Mouse (Mus musculus): Measurements from ENCODE around the gene Hdac4.

The Hdac4 gene

DNA sequence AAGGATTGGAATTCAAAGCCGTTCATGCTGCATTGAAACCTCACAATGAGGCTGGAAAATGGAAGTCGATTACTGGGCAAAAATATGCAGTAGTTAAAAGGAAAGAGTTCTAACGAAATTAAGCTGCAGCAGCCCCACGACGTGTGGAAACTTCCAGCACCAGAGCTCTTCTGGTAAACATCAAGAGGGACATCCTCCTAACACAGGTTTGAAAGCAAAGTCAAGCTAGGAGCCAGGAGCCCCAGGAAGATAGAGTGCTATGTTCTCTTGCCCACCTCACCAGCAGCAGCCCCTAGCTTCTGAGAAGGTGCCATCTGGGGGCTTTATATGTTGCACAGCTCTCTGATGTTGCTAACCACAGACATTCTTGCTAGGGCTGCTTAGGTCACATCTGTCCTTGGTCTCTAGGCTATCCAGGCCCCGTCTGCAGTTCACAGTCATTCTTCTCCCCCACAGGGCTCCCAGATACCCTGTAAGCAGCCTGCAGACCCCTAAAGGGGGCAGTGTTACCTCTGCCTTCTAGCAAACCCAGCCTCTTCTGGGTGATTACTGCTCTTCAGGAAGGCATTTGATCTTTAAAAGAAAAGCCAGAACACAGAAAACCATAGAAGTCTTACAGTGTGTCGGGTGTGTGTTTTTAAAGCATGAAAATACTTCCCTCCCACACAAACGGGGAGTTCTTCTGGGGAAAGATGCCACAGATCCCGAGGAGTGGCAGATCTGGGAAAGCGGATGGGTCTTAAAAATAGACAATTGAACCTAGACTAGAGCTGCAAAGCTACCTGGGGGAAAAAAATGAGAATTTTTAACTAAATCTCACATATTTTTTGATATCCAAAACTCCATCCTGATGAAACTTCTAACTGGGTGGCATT lies 17.2 kb downstream of the Hdac4 start:
- no peak for DNase-seq (ENCODE audit: low spot score)

DNA sequence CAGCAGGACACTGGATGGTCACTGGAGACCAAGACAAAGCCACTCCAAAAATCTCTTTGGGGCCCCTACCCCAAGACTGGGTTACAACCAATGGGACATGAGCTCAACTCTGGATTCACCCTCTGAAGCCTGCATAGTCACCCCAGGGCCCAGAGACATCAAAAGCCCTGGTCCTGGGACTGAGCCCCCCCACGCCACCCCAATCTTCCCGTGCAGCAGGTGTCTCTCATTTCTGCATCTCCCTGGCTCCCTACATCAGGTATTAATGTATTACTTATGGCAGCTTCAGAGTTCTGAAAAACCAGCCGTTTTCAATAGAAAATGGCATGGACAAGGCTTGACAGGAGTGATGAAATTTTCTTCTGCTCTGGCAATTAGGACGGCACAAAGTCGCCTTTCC lies 17.9 kb downstream of the Hdac4 start:
- DNase-seq (ENCODE audit: low spot score) = no peak

DNA sequence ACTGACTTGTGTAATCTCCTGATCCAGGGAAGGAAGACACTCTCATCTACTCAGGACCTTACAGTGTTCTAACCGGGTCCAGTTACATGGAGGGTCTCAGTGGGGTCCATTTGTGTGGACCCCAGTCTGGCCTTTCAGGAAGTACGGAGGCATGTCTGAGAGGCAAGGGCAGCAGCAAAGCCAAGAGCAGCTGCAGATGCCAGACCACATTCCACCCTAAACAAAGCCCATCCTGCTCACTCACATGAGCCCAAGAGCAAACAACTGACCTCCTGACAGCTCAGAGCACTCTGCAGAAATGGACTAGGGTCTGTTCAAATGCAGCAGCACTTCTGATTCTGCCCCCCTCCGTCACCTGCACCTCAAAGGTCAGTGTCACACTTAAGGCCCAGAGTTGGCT lies 18.3 kb downstream of the Hdac4 start:
- no peak for DNase-seq (ENCODE audit: low spot score)

DNA sequence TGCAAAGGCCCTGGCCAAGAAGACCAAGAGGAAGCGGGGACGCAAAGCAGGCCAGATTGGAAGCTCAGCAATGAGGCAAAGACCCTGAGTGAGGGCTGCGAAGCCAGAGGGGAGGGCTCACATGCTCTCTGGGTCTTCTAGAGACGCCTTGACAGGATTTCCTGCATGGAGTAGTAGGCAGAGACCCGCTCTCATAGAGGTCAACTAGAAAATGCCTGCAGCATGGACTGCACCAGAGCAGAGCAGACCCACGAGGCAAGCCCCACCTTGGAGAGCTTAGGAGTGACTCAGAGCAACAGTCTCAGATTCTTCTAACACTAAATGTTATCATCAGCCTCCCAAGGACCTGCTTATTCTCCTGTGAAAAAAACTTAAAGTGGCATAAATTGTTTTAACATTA lies 20.2 kb downstream of the Hdac4 start:
- DNase-seq (ENCODE audit: low spot score) = no peak

- DNase-seq (ENCODE audit: low spot score) = no peak
These were observed 20.6 kb downstream of the Hdac4 start for GRCm38 (mm10) chr1:92174898-92175255.

GRCm38 (mm10) chr1:92174251-92174897 lies 21.1 kb downstream of the Hdac4 start:
- no peak for DNase-seq (ENCODE audit: low spot score)

DNA sequence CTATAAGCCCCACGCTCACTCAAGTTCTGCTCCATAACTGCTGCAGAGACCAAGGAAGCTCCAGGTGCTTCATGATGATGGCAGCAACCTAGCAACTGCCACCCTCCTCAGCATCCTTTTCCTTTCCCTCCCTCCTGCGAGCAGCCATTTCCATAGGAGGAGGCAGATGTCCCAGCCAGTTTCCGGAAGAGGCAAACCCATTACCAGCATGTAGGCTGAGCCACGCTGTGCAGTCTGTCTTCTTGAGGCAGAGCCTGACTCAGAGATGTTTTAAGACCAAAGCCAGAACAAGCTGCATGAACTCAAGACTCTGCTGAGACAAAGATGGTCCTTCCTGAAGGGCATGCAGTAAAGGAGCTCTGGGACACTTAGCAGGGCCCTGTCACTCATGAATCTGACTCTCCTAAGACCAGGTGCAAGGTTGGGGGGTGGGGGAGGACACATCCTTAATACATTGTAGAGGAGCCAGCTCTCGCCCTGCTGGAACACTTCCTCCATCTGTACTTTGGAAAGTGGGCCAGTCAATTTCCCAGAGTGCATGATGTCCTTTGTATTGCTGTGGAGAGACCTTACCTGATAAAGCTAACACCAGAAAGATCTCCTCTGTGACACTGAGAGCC lies 24.8 kb downstream of the Hdac4 start:
- DNase-seq (ENCODE audit: low spot score) = no peak

- no peak for DNase-seq (ENCODE audit: low spot score)
These were observed 25.8 kb downstream of the Hdac4 start for GRCm38 (mm10) chr1:92169776-92170055.

DNA sequence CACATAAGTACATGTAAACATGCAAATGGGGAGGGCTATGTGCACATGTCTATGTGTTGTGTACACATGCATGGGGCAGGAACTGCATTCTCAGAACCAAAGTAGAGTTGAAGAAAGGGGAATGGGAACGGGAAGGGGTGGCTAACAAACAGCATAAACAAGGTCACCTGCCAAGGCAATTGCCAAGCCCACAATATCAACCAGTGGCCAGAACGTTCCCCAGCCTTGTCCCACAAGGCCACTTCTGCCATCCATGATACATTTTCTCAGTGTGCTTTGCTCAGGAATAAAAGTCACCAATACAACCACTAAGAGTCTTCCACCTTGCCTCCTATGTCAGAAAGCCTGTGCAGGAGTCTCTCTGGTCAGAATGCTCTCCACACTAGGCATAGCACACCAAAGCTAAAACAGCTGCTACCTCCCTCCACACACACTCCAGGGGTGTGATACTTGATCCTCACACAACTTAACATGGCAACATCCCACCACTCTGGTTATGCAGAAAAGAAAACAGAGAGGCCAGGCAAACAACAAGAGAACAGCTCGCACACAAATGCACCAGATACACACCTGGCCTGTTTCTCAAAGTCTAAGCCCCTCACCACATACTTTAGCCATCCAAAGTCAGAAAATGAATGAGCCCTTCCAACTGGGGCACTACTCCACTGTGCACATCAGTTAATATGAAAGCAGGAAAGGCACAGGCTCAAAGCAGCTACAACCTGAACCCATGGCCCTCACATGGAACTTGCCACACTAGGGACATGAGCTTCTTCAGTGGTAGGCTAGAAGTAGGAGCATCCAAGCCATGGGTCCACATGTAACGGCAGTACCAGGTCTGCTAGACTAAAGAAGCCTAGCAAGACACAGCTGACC lies 26.4 kb downstream of the Hdac4 start:
- no peak for DNase-seq (ENCODE audit: low spot score)

GRCm38 (mm10) chr1:92163932-92164331 lies 31.6 kb downstream of the Hdac4 start:
- DNase-seq (ENCODE audit: low spot score) = no peak

GRCm38 (mm10) chr1:92159804-92160203 lies 35.7 kb downstream of the Hdac4 start:
- DNase-seq (ENCODE audit: low spot score) = no peak

- DNase-seq (ENCODE audit: low spot score) = no peak
These were observed 45.3 kb downstream of the Hdac4 start for GRCm38 (mm10) chr1:92150201-92150600.

DNA sequence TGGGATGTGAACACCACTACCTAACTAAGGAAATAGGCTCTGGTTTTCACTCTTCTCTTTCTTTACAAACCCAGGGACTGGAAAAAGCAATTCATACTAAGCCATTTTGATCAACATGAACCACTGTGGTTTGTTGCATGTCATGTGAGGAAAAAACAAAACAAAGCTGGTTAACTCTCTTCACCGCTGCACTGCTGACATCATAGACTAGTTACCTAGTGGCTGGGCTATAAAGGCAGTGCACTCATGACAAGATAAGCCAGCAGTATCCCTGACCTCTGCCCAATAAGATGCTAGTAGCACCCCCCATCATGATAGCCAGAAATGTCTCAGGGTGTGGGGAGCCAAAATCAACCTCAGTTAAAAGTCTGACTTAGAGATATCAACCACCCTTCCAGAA lies 47.0 kb downstream of the Hdac4 start:
- DNase-seq (ENCODE audit: low spot score) = no peak

DNA sequence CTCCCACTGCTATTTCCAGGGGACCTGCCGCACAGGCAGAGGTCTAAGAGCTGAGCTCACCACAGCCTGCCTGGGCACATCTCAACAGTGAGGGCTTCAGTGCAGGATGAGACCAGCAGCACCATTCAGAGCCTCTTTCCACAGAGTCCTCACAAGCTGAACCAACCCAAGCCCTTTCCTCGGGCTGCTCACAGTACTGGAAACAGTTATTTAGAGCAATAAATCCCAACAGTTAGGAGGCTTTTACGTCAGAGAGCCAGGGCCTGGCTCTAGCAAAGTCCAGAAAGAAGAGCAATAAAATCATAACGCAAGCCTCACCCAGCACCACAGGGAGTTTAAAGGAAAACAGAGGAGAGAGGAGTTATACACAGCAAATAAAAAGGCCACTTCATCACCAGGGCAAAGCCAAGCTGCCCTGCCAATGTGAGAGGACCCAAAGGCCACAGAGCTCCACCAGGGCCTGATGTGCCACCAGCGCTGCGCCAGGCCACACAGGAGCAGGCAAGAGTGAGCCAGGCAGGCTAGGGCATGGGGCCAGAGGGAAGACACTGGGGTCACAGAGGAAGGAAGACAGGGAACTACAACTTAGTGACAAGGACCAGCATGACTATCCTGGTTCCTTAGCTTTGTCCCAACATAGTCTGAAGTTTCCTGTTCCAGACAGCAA lies 50.5 kb downstream of the Hdac4 start:
- no peak for DNase-seq (ENCODE audit: low spot score)

DNA sequence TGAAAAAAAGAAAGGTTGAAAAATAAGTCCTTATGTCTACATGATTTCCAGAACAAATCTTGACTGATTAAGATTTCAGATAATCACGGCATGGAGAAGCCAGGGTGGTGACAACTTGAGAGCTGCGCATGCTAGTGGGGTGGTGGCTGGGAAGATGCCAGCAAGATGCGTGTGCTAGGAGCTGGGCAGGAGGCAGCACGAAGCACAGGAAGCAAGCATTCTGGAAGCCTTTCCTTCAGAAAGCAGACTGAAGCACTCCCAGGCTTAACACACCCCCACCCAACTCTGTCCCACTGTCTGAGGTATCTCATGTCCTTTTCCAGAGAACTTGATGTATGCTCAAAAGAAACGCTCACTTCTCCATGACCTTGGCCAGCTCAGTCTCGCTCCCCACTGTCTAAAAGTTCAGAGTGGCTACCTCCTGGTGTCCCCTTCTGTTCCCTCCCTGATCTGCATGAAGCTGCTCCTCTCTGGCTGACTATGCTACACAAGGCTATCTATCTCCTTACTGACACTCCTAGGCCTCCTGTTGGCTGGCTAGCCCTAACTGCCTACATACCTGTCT lies 52.1 kb downstream of the Hdac4 start:
- no peak for DNase-seq (ENCODE audit: low spot score)

DNA sequence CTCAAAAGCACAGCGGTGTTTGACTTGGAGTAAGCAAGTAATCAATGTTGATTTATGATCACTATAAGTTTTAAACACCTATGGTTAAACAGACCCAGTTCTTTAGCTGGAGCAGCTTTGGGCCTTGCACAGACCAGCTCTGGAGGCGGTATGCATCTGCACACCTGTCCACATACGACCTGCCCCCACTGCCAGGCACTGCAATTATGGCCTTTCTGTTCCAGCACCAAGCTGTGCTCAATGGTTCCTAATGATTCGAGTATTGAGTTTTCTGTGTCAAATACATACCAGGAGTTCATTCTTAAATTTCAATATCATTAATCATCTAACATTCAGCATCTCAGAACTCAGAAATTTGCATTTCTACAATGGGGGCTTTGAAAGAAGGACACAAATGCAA lies 52.7 kb downstream of the Hdac4 start:
- DNase-seq (ENCODE audit: low spot score) = no peak

DNA sequence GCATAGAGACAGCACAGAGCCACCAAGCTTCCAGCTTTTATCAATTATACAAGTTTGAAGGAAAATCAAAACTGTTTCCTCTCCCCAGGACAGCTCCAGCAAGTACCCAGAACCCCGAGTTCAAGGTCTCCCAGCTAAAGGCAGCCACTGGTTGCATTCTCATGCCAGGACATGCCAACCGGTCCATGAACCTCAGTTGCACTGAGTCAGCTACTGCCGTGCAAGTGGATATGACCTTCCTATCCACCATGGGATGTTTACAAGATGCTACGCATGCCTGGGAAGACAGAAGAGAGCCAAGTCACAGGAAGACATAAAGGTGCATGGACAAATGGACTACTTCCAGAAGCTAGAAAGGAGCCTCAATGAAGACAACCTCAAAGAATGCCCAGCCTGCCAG lies 56.5 kb downstream of the Hdac4 start:
- no peak for DNase-seq (ENCODE audit: low spot score)

GRCm38 (mm10) chr1:92137136-92137848 lies 58.2 kb downstream of the Hdac4 start:
- DNase-seq (ENCODE audit: low spot score) = no peak

DNA sequence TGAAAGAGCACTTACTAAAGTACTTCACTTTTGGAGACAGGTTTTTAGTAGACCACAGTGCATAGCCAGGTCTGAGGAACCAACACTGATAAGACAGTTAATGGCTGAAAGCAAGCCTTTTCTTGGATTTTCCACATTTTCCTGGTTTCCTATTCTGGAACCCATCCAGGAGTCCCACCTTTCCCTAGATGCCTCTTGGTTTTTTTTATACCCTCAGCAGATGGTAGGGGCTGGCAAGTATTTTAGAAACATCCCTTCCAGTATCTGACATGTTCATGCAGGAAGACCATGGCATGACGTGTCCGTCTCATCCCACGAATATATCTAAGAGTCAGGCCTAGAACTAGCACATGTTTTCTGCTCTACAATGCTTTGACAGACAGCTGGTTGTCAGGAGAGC lies 59.1 kb downstream of the Hdac4 start:
- no peak for DNase-seq (ENCODE audit: low spot score)

DNA sequence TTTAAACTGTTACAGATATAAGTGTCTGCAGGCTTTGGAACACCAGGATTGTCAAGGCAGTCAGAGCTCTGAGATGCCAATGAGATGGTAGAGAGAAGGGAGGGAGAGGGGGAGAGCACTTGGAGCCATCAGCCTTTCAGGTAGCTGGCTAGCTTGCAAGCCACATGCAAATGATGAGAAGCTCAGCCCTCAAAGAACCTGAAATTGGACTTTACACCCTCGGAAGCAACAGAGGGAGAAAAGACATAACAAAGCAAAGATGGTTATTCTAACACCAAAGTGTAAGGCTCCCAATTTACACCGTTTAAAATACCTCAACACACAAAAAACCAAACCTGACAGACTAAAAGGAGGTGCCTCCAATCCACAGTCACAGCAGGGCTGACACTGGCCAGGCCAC lies 63.3 kb downstream of the Hdac4 start:
- DNase-seq (ENCODE audit: low spot score) = no peak

- peak; percentile 32 for DNase-seq (ENCODE audit: low spot score)
These were observed 64.9 kb downstream of the Hdac4 start for GRCm38 (mm10) chr1:92130470-92131100.

Data from layer of hippocampus, adult 9-10 months (tissue).